Mouse (Mus musculus): ENCODE data around the gene Gkn3. TPM values are rescaled to one million over a fixed set of nuclear protein-coding genes. Genes with fewer than 3 reads are reported as not detected.
A peak's percentile ranks its signal among the peaks of the same experiment; 100 is the strongest.

Gene Gkn3
- total RNA-seq, 2 experiments from 2014 or later = 1.1 to 1.5 TPM

- DNase-seq (ENCODE audit: low spot score) = no peak
- intact Hi-C loops (cut with DNase I) = no loop called here
Observed at GRCm38 (mm10) chr6:87373057-87373456, 15.7 kb downstream of the Gkn3 start, which contains the start of gene Gkn2. Gkn2 (plus strand) TSS chr6:87373357.

DNA sequence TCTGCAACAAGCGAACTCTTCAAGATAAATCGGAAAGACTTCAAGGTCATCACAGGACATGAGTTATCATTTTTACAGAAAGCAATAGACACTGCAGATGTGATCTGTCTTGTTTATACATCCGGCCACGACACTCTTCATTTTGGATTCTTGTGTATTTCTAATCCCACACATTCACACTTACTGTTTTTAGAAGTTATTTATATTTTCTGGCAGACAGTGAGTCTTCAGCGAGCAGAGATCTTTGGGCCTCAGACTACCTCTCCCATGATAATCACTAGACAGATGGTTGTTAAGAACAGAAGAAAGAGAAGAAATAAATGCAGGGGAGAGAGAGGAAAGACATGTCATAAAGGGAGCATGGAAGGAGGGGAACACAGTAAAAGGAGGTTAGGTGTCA is 19.5 kb downstream of the Gkn3 start:
- intact Hi-C loops (cut with DNase I) = no loop called here
- no peak for DNase-seq (ENCODE audit: low spot score)

DNA sequence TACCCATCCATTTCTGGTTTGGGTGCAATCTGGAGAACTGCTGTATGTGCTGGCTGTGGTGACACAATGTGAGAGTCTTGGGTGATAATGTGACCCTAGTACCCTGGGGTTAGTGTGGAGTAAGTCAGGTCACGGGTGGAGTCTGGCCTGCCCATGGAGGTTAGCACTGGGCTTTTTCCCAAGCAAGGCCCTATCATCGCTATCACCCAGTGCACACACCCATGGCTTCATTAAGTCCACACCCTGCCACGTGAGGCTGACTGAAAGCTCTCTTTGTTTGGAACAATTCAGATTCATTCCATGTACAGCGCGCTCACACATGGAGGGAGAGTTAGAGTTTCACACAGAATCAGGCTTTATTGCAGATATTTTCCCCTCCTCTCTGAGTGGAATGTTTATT is 34.3 kb downstream of the Gkn3 start:
- intact Hi-C loops (cut with DNase I) = no loop called here
- DNase-seq (ENCODE audit: low spot score) = no peak

DNA sequence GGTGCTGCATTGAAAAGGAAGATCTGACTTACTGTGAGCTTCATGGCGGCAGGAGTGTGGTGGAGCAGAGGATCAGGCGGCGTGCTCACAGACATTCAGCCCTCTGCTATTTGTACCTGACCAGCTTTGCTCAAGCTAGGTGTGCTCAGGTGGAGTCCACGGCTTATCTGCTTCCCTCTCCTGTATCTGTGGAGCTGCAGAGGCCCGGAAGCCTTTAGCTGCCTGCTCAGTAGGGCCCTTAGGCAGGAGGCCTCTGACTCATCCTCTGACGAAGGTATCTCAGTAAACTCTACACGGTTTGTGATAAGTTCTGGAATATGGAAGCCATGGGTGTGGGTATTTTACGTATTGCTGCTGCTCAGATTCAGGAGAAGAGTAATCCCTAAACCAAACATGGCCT is 37.9 kb downstream of the Gkn3 start, which contains the start of gene Gkn1:
Gene Gkn1, minus strand, starts transcription at position 114 of the 400 bp plus-strand sequence.
- intact Hi-C loops (cut with DNase I) = no loop called here
- DNase-seq (ENCODE audit: low spot score) = no peak

GRCm38 (mm10) chr6:87335935-87336295 is 52.8 kb downstream of the Gkn3 start:
- intact Hi-C loops (cut with DNase I) = loop anchor here (1.0 kb wide), 1 partner anchor 235 kb away; no protein-coding TSS in a partner anchor

DNA sequence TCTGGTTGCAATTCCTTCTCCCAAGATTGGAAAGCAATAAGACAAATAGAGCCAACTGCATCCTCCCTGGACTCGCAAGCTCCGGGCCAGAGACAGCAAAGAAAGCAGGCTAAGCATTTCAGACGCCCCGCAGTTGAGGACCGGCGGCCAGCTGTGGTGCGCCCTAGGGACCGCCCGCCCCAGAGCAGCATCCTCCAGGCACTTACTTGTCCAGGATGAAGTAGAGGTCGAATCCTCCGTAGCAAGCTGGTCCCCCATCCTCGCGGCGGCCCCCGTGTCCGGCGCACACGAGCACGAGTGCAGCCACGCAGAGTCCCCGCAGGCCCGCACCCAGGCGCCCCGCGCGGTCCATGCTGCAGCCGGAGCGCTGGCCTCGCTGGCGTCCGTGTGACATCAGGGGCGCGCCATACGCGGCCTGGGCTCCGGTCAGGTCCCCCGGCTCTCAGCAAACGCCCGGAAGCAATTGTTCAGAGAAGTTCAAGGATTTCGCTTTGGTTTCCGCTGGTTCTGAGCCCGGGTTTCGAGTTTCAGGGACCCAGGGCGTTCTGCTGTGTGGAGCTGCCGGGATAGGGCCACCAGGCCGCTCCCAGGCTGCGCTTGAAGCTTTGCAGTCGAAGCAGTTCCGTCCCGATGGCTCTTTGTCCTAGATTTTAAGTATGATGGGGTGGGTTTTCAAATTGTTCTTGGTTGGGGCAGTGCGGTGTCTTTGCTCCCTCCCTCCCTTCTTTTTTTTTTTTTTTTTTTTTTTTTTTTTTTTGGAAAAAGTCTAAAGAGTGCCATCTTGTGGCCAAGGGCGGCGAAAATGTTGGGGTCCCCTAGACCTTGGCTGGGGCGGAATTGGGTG is 53.4 kb downstream of the Gkn3 start, which contains the start of gene Antxr1:
Gene Antxr1, minus strand, starts transcription at position 731 of the 844 bp plus-strand sequence.
- peak; percentile 27 for DNase-seq (ENCODE audit: low spot score)
- intact Hi-C loops (cut with DNase I) = loop anchor here (1.0 kb wide), 1 partner anchor 234 kb away; no protein-coding TSS in a partner anchor

More at GRCm38 (mm10) chr6:87335935-87336295, 52.8 kb downstream of the Gkn3 start:
- DNase-seq (ENCODE audit: low spot score) = no peak

DNA sequence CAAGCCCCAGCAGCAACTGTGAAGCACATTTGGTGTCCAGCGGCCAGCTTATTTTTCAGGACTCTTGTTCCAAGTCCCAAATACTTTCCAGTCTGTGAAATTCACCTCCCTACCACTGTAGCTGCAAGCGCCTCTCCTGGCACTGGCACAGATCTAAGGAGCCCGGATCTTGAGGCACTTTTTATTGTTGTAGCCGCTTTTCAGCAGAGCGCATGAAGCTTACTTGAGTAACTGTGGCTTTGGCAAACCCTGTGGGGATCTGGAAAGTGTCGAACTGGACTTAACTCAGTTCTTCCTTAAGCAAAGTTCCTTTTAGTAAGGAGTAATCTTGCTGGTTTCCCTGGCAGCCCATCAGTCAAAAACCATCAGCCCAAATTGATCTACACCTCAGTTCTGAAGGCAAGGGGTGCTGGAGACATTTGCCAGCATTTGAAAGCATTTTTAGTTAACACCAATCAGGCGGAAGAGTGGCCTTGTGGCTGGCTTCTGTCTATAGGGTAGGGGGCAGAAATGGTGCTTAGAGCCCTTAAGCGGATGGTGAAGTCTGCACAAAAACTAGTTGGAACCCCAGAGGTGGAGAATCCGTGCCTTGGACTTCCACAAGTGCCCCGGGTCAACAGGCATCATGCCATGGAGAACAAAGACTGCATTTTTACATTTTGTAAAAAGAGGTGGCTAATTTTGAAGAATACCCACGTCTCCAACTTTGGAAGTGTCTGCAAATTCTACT is 54.2 kb downstream of the Gkn3 start:
- intact Hi-C loops (cut with DNase I) = loop anchor here (1.0 kb wide), 1 partner anchor 233 kb away; no protein-coding TSS in a partner anchor
- DNase-seq (ENCODE audit: low spot score) = no peak

Other genes starting within 250 kb of the Gkn3 start
- 10 to 100 TPM in 1 of 2 experiments, 1 to 10 TPM in 1; 9.8 to 11.7 TPM for gene Antxr1, start 53.1 kb downstream of the Gkn3 start, total RNA-seq (2021)
- gene Gkn1, start 38.0 kb downstream of the Gkn3 start, total RNA-seq (2021) = not detected
- not detected for gene Gkn2, start 15.6 kb downstream of the Gkn3 start, total RNA-seq (2021)
- gene Bmp10, start 40.1 kb upstream of the Gkn3 start, total RNA-seq (2021) = 10 to 100 TPM; 55.6 to 58.8 TPM
- 1 to 10 TPM; 3.1 to 3.8 TPM for gene Arhgap25, start 144.3 kb upstream of the Gkn3 start, total RNA-seq (2021)
- gene Prokr1, start 201.8 kb upstream of the Gkn3 start, total RNA-seq (2021) = under 1 TPM; 0.73 to 0.84 TPM

All from heart, postnatal 25 days (tissue).